Mouse (Mus musculus): Measurements from ENCODE around the gene Nt5m. TPM values are rescaled to one million over a fixed set of nuclear protein-coding genes. Genes with fewer than 3 reads are reported as not detected.
"Not testable (repeated sequence)": the region's sequence is repeated elsewhere in the genome, so short reads cannot be mapped to it uniquely, and the experiment has no call there.

Nt5m gene
- polyA plus RNA-seq, 1 experiment from 2014 or later = 39.4 TPM

- no peak overlapping the region for H3K27ac ChIP-seq
- no peaks in the 10 kb centered on the region for H3K9me3 ChIP-seq
- peaks cover 27% of the 10 kb centered on the region for H3K36me3 ChIP-seq
- H3K27me3 ChIP-seq (ENCODE audit: insufficient read depth, poor library complexity, severe bottlenecking) = no peaks in the 10 kb centered on the region
- 0 out of 2 replicates have a peak overlapping the region, but pooled peaks have one; percentile 12 for H3K4me3 ChIP-seq
- H3K4me1 ChIP-seq = peaks cover 18% of the 10 kb centered on the region
- no peak for DNase-seq (ENCODE audit: low spot score)
- WGBS = 65% methylated on average over 4 of the region's 4 CpGs
Observed at GRCm38 (mm10) chr11:59811211-59811610, 28.0 kb upstream of the Nt5m start.

- Histone ChIP-seq H3K27ac (no peak overlapping the region), H3K4me3 (no peak overlapping the region), H3K27me3 (ENCODE audit: insufficient read depth, poor library complexity, severe bottlenecking) (no peaks in the 10 kb centered on the region), H3K9me3 (no peaks in the 10 kb centered on the region), H3K36me3 (peaks cover 32% of the 10 kb centered on the region), H3K4me1 (peaks cover 17% of the 10 kb centered on the region)
- WGBS = 60% methylated on average over 3 of the region's 3 CpGs
- no peak for DNase-seq (ENCODE audit: low spot score)
Observed at GRCm38 (mm10) chr11:59813276-59813675, 26.0 kb upstream of the Nt5m start.

- H3K27ac ChIP-seq = no peak overlapping the region
- no peaks in the 10 kb centered on the region for H3K27me3 ChIP-seq (ENCODE audit: insufficient read depth, poor library complexity, severe bottlenecking)
- peaks cover 6% of the 10 kb centered on the region; the same call in 1 of the 2 replicates for H3K4me1 ChIP-seq
- no peak for DNase-seq (ENCODE audit: low spot score)
- no peaks in the 10 kb centered on the region for H3K9me3 ChIP-seq
- 83% methylated on average over 1 of the region's 1 CpGs for WGBS
- peaks cover 43% of the 10 kb centered on the region for H3K36me3 ChIP-seq
- no peak overlapping the region for H3K4me3 ChIP-seq
Observed at GRCm38 (mm10) chr11:59814311-59814710, 24.9 kb upstream of the Nt5m start.

- Histone ChIP-seq H3K27me3 (ENCODE audit: insufficient read depth, poor library complexity, severe bottlenecking) (no peaks in the 10 kb centered on the region), H3K27ac (no peak overlapping the region), H3K4me3 (no peak overlapping the region), H3K4me1 (peaks cover 6% of the 10 kb centered on the region; the same call in 1 of the 2 replicates), H3K36me3 (peaks cover 49% of the 10 kb centered on the region), H3K9me3 (no peaks in the 10 kb centered on the region)
- 90% methylated on average over 6 of the region's 6 CpGs for WGBS
- no peak for DNase-seq (ENCODE audit: low spot score)
Observed at GRCm38 (mm10) chr11:59814936-59815335, 24.3 kb upstream of the Nt5m start.

GRCm38 (mm10) chr11:59815482-59816065, 23.7 kb upstream of the Nt5m start:
- no peak overlapping the region for H3K4me3 ChIP-seq
- H3K4me1 ChIP-seq = peaks cover 6% of the 10 kb centered on the region; the same call in 1 of the 2 replicates
- H3K27me3 ChIP-seq (ENCODE audit: insufficient read depth, poor library complexity, severe bottlenecking) = no peaks in the 10 kb centered on the region
- no peak overlapping the region for H3K27ac ChIP-seq
- peaks cover 55% of the 10 kb centered on the region for H3K36me3 ChIP-seq
- DNase-seq (ENCODE audit: low spot score) = no peak
- 86% methylated on average over 6 of the region's 6 CpGs for WGBS
- H3K9me3 ChIP-seq = no peaks in the 10 kb centered on the region

GRCm38 (mm10) chr11:59817916-59818315, 21.3 kb upstream of the Nt5m start:
- no peak for DNase-seq (ENCODE audit: low spot score)
- Histone ChIP-seq H3K27me3 (ENCODE audit: insufficient read depth, poor library complexity, severe bottlenecking) (no peaks in the 10 kb centered on the region), H3K4me1 (no peaks in the 10 kb centered on the region), H3K27ac (no peak overlapping the region), H3K4me3 (no peak overlapping the region), H3K9me3 (no peaks in the 10 kb centered on the region), H3K36me3 (peaks cover 79% of the 10 kb centered on the region)
- 98% methylated on average over 3 of the region's 3 CpGs for WGBS

GRCm38 (mm10) chr11:59821625-59822024, 17.6 kb upstream of the Nt5m start:
- 83% methylated on average over 3 of the region's 3 CpGs for WGBS
- Histone ChIP-seq H3K27me3 (ENCODE audit: insufficient read depth, poor library complexity, severe bottlenecking) (no peaks in the 10 kb centered on the region), H3K4me1 (no peaks in the 10 kb centered on the region), H3K4me3 (no peak overlapping the region), H3K9me3 (no peaks in the 10 kb centered on the region), H3K27ac (no peak overlapping the region), H3K36me3 (peaks cover 100% of the 10 kb centered on the region)
- DNase-seq (ENCODE audit: low spot score) = no peak

- H3K4me3 ChIP-seq; H3K9me3 ChIP-seq; DNase-seq (ENCODE audit: low spot score); H3K27me3 ChIP-seq (ENCODE audit: insufficient read depth, poor library complexity, severe bottlenecking); H3K27ac ChIP-seq: not testable (repeated sequence)
- peaks cover 20% of the 10 kb centered on the region for H3K4me1 ChIP-seq
- no CpG with 5 or more reads among the region's 1 CpGs for WGBS
- peaks cover 43% of the 10 kb centered on the region for H3K36me3 ChIP-seq
Observed at GRCm38 (mm10) chr11:59837789-59838188, 1.5 kb upstream of the Nt5m start.

GRCm38 (mm10) chr11:59838426-59838825, 821 bp upstream of the Nt5m start:
- no peaks in the 10 kb centered on the region for H3K9me3 ChIP-seq
- H3K27me3 ChIP-seq (ENCODE audit: insufficient read depth, poor library complexity, severe bottlenecking) = no peaks in the 10 kb centered on the region
- no peak overlapping the region; the same call in 1 of the 2 replicates for H3K27ac ChIP-seq
- WGBS = 65% methylated on average over 4 of the region's 4 CpGs
- peaks cover 37% of the 10 kb centered on the region for H3K36me3 ChIP-seq
- DNase-seq (ENCODE audit: low spot score) = no peak
- H3K4me1 ChIP-seq = peaks cover 20% of the 10 kb centered on the region
- peak overlapping the region; percentile 98 for H3K4me3 ChIP-seq

GRCm38 (mm10) chr11:59839459-59840126, 346 bp downstream of the Nt5m start, which contains the start of gene Cops3:
Cops3 (minus strand) TSS chr11:59839838.
- H3K27ac ChIP-seq = peak within 1 kb of the TSS; percentile 99
- WGBS = 1% methylated on average over 43 of the region's 43 CpGs
- peaks cover 20% of the 10 kb centered on the region for H3K4me1 ChIP-seq
- no peaks in the 10 kb centered on the region for H3K27me3 ChIP-seq (ENCODE audit: insufficient read depth, poor library complexity, severe bottlenecking)
- peak; percentile 98 for DNase-seq (ENCODE audit: low spot score)
- peak within 1 kb of the TSS; percentile 98 for H3K4me3 ChIP-seq
- no peaks in the 10 kb centered on the region for H3K9me3 ChIP-seq
- H3K36me3 ChIP-seq = peaks cover 25% of the 10 kb centered on the region

- Histone ChIP-seq H3K4me1 (peaks cover 17% of the 10 kb centered on the region), H3K4me3 (no peak overlapping the region), H3K27ac (no peak overlapping the region), H3K9me3 (no peaks in the 10 kb centered on the region), H3K36me3 (0 out of 2 replicates have a peak, but pooled peaks cover 10% of the 10 kb centered on the region), H3K27me3 (ENCODE audit: insufficient read depth, poor library complexity, severe bottlenecking) (no peaks in the 10 kb centered on the region)
- no peak for DNase-seq (ENCODE audit: low spot score)
- 94% methylated on average over 11 of the region's 11 CpGs for WGBS
Observed at GRCm38 (mm10) chr11:59846311-59846710, 7.1 kb downstream of the Nt5m start.

GRCm38 (mm10) chr11:59847131-59847530, 7.9 kb downstream of the Nt5m start:
- no peak for DNase-seq (ENCODE audit: low spot score)
- peak overlapping the region; percentile 83 for H3K4me3 ChIP-seq

More at GRCm38 (mm10) chr11:59847131-59847530, 7.9 kb downstream of the Nt5m start:
- Histone ChIP-seq H3K27ac (no peak overlapping the region), H3K27me3 (ENCODE audit: insufficient read depth, poor library complexity, severe bottlenecking) (no peaks in the 10 kb centered on the region), H3K36me3 (0 out of 2 replicates have a peak, but pooled peaks cover 10% of the 10 kb centered on the region), H3K9me3 (no peaks in the 10 kb centered on the region), H3K4me1 (peaks cover 17% of the 10 kb centered on the region)
- 29% methylated on average over 2 of the region's 2 CpGs for WGBS

All from heart, embryonic 10.5 days (tissue).